Mouse (Mus musculus) embryonic facial prominence, embryonic 11.5 days (tissue): ENCODE results near the gene Dip2a. TPM values are rescaled to one million over a fixed set of nuclear protein-coding genes. Genes with fewer than 3 reads are reported as not detected.

ENCODE experiments used
- polyA plus RNA-seq: library from polyadenylated mRNA; unstranded; fragments of >200 nt; fragmentation: Nextera tagmentation; extraction: Ambion mirVana; gene quantifications from 2 replicates; pipeline ENCODE4 v1.2.1, GENCODE M21; 2014

Gene Dip2a
- polyA plus RNA-seq, 1 experiment from 2014 or later = 3.9 TPM

Other genes starting within 250 kb of the Dip2a start
- gene Slc5a4b, start 234.3 kb downstream of the Dip2a start, polyA plus RNA-seq = not detected in 2 replicates
- gene Slc5a4a, start 197.8 kb downstream of the Dip2a start, polyA plus RNA-seq = not detected in 2 replicates
- 65.3 and 77.9 TPM in 2 replicates for gene Prmt2, start 107.4 kb downstream of the Dip2a start, polyA plus RNA-seq
- 0.14 and 0.32 TPM in 2 replicates for gene S100b, start 91.4 kb downstream of the Dip2a start, polyA plus RNA-seq
- gene AC141477.1, start 95.2 kb upstream of the Dip2a start, polyA plus RNA-seq = not detected in 2 replicates
- 12.6 and 14.3 TPM in 2 replicates for gene Pcnt, start 97.5 kb upstream of the Dip2a start, polyA plus RNA-seq
- not detected in 2 replicates for gene 2610028H24Rik, start 103.8 kb upstream of the Dip2a start, polyA plus RNA-seq
- 64.8 and 76.4 TPM in 2 replicates for gene Mcm3ap, start 123.6 kb upstream of the Dip2a start, polyA plus RNA-seq
- gene Ybey, start 123.8 kb upstream of the Dip2a start, polyA plus RNA-seq = 5.8 and 6.2 TPM in 2 replicates
- 26.9 and 36.2 TPM in 2 replicates for gene Lss, start 186.3 kb upstream of the Dip2a start, polyA plus RNA-seq
- not detected in 2 replicates for gene Spatc1l, start 217.0 kb upstream of the Dip2a start, polyA plus RNA-seq
- not detected in 2 replicates for gene Ftcd, start 230.4 kb upstream of the Dip2a start, polyA plus RNA-seq